Mouse (Mus musculus): ENCODE data around the gene St6galnac3. TPM values are rescaled to one million over a fixed set of nuclear protein-coding genes. Genes with fewer than 3 reads are reported as not detected.

St6galnac3 gene
- polyA plus RNA-seq, 1 experiment from 2014 or later = 41.4 TPM

DNA sequence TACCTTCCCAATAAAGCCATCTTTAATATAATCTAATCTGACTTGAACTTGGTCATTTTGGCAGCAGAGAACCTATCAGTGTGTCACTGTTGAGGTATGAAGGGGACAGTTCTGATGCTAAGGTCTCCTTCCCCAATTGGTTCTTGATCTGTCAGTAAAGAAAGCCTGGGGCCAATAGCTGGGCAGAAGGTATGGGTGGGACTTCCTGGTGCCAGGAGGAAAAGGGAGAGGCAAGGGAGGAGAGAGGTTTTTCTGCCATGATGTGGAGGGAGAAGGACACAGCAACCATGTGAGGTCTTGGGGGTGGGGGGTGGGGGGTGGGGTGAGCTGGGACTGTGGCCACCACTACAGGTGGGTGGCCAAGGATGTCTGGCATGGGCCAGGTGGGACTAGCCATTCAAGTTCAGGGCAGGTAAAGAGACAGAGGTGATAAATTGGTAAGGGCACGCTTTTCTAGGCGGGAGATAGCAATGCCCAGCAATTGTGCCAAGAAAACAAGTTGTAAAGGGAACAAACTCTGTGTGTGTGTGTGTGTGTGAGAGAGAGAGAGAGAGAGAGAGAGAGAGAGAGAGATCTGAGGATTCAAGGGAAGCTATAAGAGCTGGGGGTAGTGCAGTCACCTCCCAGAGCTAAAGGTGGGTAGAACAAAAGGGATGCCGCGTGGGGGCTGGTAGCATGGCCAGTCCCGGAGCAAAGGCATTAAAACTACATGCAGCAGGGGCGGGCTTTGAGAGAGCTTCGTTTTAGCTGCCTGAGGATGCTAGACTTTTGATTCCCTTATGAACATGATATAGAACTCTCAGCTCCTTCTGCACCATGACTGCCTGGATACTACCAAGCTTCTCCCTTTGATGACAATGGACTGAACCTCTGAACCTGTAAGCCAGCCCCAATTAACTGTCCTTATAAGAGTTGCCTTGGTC, 271.6 kb downstream of the St6galnac3 start:
- WGBS = 86% methylated on average over 7 of the region's 7 CpGs
- H3K27ac ChIP-seq (ENCODE audit: low read depth, low read length) = no peak overlapping the region
- no peaks in the 10 kb centered on the region for H3K27me3 ChIP-seq (ENCODE audit: control insufficient read depth, insufficient read depth, low read length)
- H3K9me3 ChIP-seq (ENCODE audit: control insufficient read depth, low read length) = no peaks in the 10 kb centered on the region
- H3K4me1 ChIP-seq (ENCODE audit: control insufficient read depth, insufficient read depth, low read length) = no peaks in the 10 kb centered on the region
- no peak overlapping the region for H3K4me2 ChIP-seq (ENCODE audit: low read depth)
- DNase-seq (ENCODE audit: low spot score) (no peak), ATAC-seq (ENCODE audit: insufficient read depth, low FRiP score, low TSS enrichment) (no peak)
- H3K36me3 ChIP-seq (ENCODE audit: control insufficient read depth, insufficient read depth, low read length) = no peaks in the 10 kb centered on the region
- no peak overlapping the region for H3K4me3 ChIP-seq (ENCODE audit: low read depth, low read length)
- no peak overlapping the region for H3K9ac ChIP-seq (ENCODE audit: low read length)

GRCm38 (mm10) chr3:153452299-153452996, 272.5 kb downstream of the St6galnac3 start:
- no peaks in the 10 kb centered on the region for H3K27me3 ChIP-seq (ENCODE audit: control insufficient read depth, insufficient read depth, low read length)
- H3K4me2 ChIP-seq (ENCODE audit: low read depth) = no peak overlapping the region
- H3K36me3 ChIP-seq (ENCODE audit: control insufficient read depth, insufficient read depth, low read length) = no peaks in the 10 kb centered on the region
- no peak for DNase-seq (ENCODE audit: low spot score)
- no peak overlapping the region for H3K4me3 ChIP-seq (ENCODE audit: low read depth, low read length)
- no peaks in the 10 kb centered on the region for H3K9me3 ChIP-seq (ENCODE audit: control insufficient read depth, low read length)
- 91% methylated on average over 3 of the region's 3 CpGs for WGBS
- ATAC-seq (ENCODE audit: insufficient read depth, low FRiP score, low TSS enrichment) = no peak
- H3K9ac ChIP-seq (ENCODE audit: low read length) = no peak overlapping the region
- H3K27ac ChIP-seq (ENCODE audit: low read depth, low read length) = no peak overlapping the region
- no peaks in the 10 kb centered on the region for H3K4me1 ChIP-seq (ENCODE audit: control insufficient read depth, insufficient read depth, low read length)

GRCm38 (mm10) chr3:153441329-153441728, 283.6 kb downstream of the St6galnac3 start:
- Histone ChIP-seq H3K9me3 (ENCODE audit: control insufficient read depth, low read length) (no peaks in the 10 kb centered on the region), H3K27me3 (ENCODE audit: control insufficient read depth, insufficient read depth, low read length) (no peaks in the 10 kb centered on the region), H3K4me3 (ENCODE audit: low read depth, low read length) (no peak overlapping the region), H3K9ac (ENCODE audit: low read length) (no peak overlapping the region), H3K4me1 (ENCODE audit: control insufficient read depth, insufficient read depth, low read length) (no peaks in the 10 kb centered on the region), H3K4me2 (ENCODE audit: low read depth) (no peak overlapping the region), H3K27ac (ENCODE audit: low read depth, low read length) (no peak overlapping the region), H3K36me3 (ENCODE audit: control insufficient read depth, insufficient read depth, low read length) (no peaks in the 10 kb centered on the region)
- WGBS = 81% methylated on average over 9 of the region's 9 CpGs
- DNase-seq (ENCODE audit: low spot score) (no peak), ATAC-seq (ENCODE audit: insufficient read depth, low FRiP score, low TSS enrichment) (no peak)

GRCm38 (mm10) chr3:153436076-153437021, 288.6 kb downstream of the St6galnac3 start:
- no peak overlapping the region for H3K4me2 ChIP-seq (ENCODE audit: low read depth)
- DNase-seq (ENCODE audit: low spot score) (no peak), ATAC-seq (ENCODE audit: insufficient read depth, low FRiP score, low TSS enrichment) (no peak)
- H3K27me3 ChIP-seq (ENCODE audit: control insufficient read depth, insufficient read depth, low read length) = no peaks in the 10 kb centered on the region
- no peak overlapping the region for H3K4me3 ChIP-seq (ENCODE audit: low read depth, low read length)
- no peak overlapping the region for H3K27ac ChIP-seq (ENCODE audit: low read depth, low read length)
- no peaks in the 10 kb centered on the region; the same call in 1 of the 2 replicates for H3K4me1 ChIP-seq (ENCODE audit: control insufficient read depth, insufficient read depth, low read length)
- 84% methylated on average over 17 of the region's 17 CpGs for WGBS
- H3K9me3 ChIP-seq (ENCODE audit: control insufficient read depth, low read length) = no peaks in the 10 kb centered on the region
- no peaks in the 10 kb centered on the region for H3K36me3 ChIP-seq (ENCODE audit: control insufficient read depth, insufficient read depth, low read length)
- H3K9ac ChIP-seq (ENCODE audit: low read length) = no peak overlapping the region

GRCm38 (mm10) chr3:153433010-153433409, 292.0 kb downstream of the St6galnac3 start:
- DNase-seq (ENCODE audit: low spot score) (no peak), ATAC-seq (ENCODE audit: insufficient read depth, low FRiP score, low TSS enrichment) (no peak)
- H3K4me1 ChIP-seq (ENCODE audit: control insufficient read depth, insufficient read depth, low read length) = no peaks in the 10 kb centered on the region; the same call in 1 of the 2 replicates
- 48% methylated on average over 8 of the region's 8 CpGs for WGBS
- no peak overlapping the region for H3K4me3 ChIP-seq (ENCODE audit: low read depth, low read length)
- no peaks in the 10 kb centered on the region for H3K36me3 ChIP-seq (ENCODE audit: control insufficient read depth, insufficient read depth, low read length)
- no peaks in the 10 kb centered on the region for H3K9me3 ChIP-seq (ENCODE audit: control insufficient read depth, low read length)
- no peak overlapping the region for H3K4me2 ChIP-seq (ENCODE audit: low read depth)
- no peak overlapping the region for H3K27ac ChIP-seq (ENCODE audit: low read depth, low read length)
- H3K9ac ChIP-seq (ENCODE audit: low read length) = no peak overlapping the region
- no peaks in the 10 kb centered on the region for H3K27me3 ChIP-seq (ENCODE audit: control insufficient read depth, insufficient read depth, low read length)

DNA sequence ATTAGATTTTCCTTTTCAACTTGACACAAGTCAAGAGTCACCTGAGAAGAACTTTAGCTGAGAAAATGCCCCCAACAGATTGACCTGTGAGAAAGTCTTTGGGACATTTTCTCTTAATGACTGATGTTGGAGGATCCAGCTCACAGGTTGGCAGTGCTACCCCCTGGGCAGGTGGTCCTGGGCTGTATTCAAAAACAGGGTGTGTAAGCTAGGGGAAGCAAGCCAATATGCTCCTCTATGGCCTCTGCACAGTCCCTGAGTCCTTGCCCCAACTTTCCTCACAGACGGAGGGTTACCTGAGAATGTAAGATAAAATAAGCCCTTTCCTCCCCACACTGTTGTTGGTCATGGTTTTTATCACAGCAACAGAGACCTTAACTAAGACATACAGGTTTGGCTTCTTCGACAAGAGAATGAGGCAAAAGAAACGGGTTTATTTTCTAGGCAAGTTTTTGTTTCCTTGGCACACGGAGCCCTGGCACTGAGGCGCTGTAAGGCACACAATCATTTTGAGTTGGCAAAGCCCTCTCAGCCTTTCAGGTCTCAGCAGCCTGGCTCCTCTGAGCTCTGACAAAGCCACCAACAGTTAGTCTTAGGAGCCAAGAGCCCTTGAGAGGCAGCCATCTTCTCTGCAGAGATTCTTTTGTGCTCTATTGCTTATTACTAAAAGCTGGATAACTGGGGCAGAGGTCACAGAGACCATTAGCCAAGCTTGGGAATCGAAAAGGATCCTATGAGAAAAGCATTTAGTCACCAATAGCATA, 292.7 kb downstream of the St6galnac3 start:
- WGBS = 80% methylated on average over 6 of the region's 6 CpGs
- H3K9me3 ChIP-seq (ENCODE audit: control insufficient read depth, low read length) = no peaks in the 10 kb centered on the region
- H3K27me3 ChIP-seq (ENCODE audit: control insufficient read depth, insufficient read depth, low read length) = no peaks in the 10 kb centered on the region
- H3K4me1 ChIP-seq (ENCODE audit: control insufficient read depth, insufficient read depth, low read length) = no peaks in the 10 kb centered on the region; the same call in 1 of the 2 replicates
- H3K36me3 ChIP-seq (ENCODE audit: control insufficient read depth, insufficient read depth, low read length) = no peaks in the 10 kb centered on the region
- H3K27ac ChIP-seq (ENCODE audit: low read depth, low read length) = no peak overlapping the region; the same call in 1 of the 2 replicates
- ATAC-seq (ENCODE audit: insufficient read depth, low FRiP score, low TSS enrichment) (no peak), DNase-seq (ENCODE audit: low spot score) (no peak)
- H3K4me3 ChIP-seq (ENCODE audit: low read depth, low read length) = no peak overlapping the region
- H3K4me2 ChIP-seq (ENCODE audit: low read depth) = no peak overlapping the region
- no peak overlapping the region; the same call in 1 of the 2 replicates for H3K9ac ChIP-seq (ENCODE audit: low read length)

- no peaks in the 10 kb centered on the region for H3K27me3 ChIP-seq (ENCODE audit: control insufficient read depth, insufficient read depth, low read length)
- H3K4me1 ChIP-seq (ENCODE audit: control insufficient read depth, insufficient read depth, low read length) = no peaks in the 10 kb centered on the region; the same call in 1 of the 2 replicates
- DNase-seq (ENCODE audit: low spot score) (no peak), ATAC-seq (ENCODE audit: insufficient read depth, low FRiP score, low TSS enrichment) (no peak)
- H3K4me2 ChIP-seq (ENCODE audit: low read depth) = no peak overlapping the region
- no peak overlapping the region for H3K27ac ChIP-seq (ENCODE audit: low read depth, low read length)
- no peaks in the 10 kb centered on the region for H3K9me3 ChIP-seq (ENCODE audit: control insufficient read depth, low read length)
- no peak overlapping the region for H3K4me3 ChIP-seq (ENCODE audit: low read depth, low read length)
- H3K36me3 ChIP-seq (ENCODE audit: control insufficient read depth, insufficient read depth, low read length) = no peaks in the 10 kb centered on the region
- no peak overlapping the region for H3K9ac ChIP-seq (ENCODE audit: low read length)
- 51% methylated on average over 8 of the region's 8 CpGs for WGBS
Observed at GRCm38 (mm10) chr3:153429840-153430239, 295.1 kb downstream of the St6galnac3 start.

- H3K36me3 ChIP-seq (ENCODE audit: control insufficient read depth, insufficient read depth, low read length) = no peaks in the 10 kb centered on the region
- no peak for ATAC-seq (ENCODE audit: insufficient read depth, low FRiP score, low TSS enrichment)
- H3K9me3 ChIP-seq (ENCODE audit: control insufficient read depth, low read length) = no peaks in the 10 kb centered on the region
- H3K9ac ChIP-seq (ENCODE audit: low read length) = no peak overlapping the region
- H3K27me3 ChIP-seq (ENCODE audit: control insufficient read depth, insufficient read depth, low read length) = no peaks in the 10 kb centered on the region
- no peak overlapping the region for H3K27ac ChIP-seq (ENCODE audit: low read depth, low read length)
- H3K4me2 ChIP-seq (ENCODE audit: low read depth) = no peak overlapping the region
- 57% methylated on average over 7 of the region's 7 CpGs for WGBS
- H3K4me1 ChIP-seq (ENCODE audit: control insufficient read depth, insufficient read depth, low read length) = no peaks in the 10 kb centered on the region
- H3K4me3 ChIP-seq (ENCODE audit: low read depth, low read length) = no peak overlapping the region
- DNase-seq (ENCODE audit: low spot score) = no peak
Observed at GRCm38 (mm10) chr3:153421918-153422290, 303.1 kb downstream of the St6galnac3 start.
